Mouse (Mus musculus): ENCODE results near the gene Lamb3. TPM values are rescaled to one million over a fixed set of nuclear protein-coding genes. Genes with fewer than 3 reads are reported as not detected.

Lamb3 gene
- polyA plus RNA-seq, 1 experiment from 2014 or later, result 0.63 TPM

DNA sequence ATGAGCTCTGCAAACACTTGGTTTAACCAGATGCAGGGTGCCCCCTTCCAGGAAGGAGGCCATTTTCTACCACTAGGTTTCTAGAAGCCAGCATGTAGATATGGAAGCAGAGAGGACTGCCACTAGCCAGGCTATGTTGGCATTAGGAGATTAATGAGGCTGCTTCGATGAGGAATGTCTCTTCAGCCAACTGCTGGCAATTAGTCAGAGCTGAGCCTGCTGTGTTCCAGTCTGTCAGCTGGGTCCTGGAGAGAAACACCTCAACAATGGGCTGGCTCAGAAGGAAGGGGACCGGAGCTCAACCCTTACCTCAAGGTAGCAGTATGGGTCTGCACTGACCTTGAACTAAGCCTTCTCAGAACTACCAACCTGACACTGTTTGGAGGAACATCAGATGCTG lies 179.7 kb downstream of the Lamb3 start:
- Histone ChIP-seq H3K4me1 (replicated peaks) (peaks cover 10% of the 10 kb centered on the region), H3K27me3 (0 out of 2 replicates have a peak, but pooled peaks cover 2% of the 10 kb centered on the region), H3K27ac (replicated peaks) (no peak overlapping the region), H3K36me3 (replicated peaks) (no peaks in the 10 kb centered on the region), H3K4me2 (no peak overlapping the region), H3K9me3 (replicated peaks) (no peaks in the 10 kb centered on the region), H3K4me3 (replicated peaks) (no peak overlapping the region), H3K9ac (no peak overlapping the region)
- ATAC-seq (ENCODE audit: insufficient read depth), result no peak
- 46% methylated on average over 2 of the region's 2 CpGs for WGBS (ENCODE audit: insufficient replicate concordance)

DNA sequence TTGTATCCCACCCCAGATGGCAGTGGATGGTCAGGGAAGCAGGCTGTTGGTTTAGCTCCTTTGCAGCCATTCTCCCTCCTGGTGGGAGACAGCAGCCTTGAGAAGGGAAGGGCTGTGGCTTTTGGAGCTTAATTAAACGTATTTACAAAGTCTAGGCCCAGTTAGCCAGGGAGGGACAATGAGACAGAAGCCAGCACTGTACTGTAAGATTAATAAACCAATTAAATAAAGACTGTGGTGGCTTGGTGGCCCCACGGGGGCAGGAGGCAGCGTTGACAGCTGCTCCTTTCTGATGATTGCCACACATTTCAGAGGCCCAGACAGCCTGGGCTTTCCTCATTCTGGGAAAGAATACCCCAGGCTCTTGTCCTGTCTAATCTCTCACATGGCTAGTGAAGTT lies 182.0 kb downstream of the Lamb3 start:
- H3K27ac ChIP-seq (replicated peaks), result no peak overlapping the region
- no peak overlapping the region for H3K9ac ChIP-seq
- no peak overlapping the region for H3K4me3 ChIP-seq (replicated peaks)
- H3K9me3 ChIP-seq (replicated peaks), result no peaks in the 10 kb centered on the region
- no peaks in the 10 kb centered on the region for H3K36me3 ChIP-seq (replicated peaks)
- H3K4me1 ChIP-seq (replicated peaks), result no peaks in the 10 kb centered on the region
- no peak for ATAC-seq (ENCODE audit: insufficient read depth)
- 20% methylated on average over 3 of the region's 3 CpGs for whole genome bisulfite sequencing (ENCODE audit: insufficient replicate concordance)
- H3K4me2 ChIP-seq, result no peak overlapping the region
- no peaks in the 10 kb centered on the region for H3K27me3 ChIP-seq

DNA sequence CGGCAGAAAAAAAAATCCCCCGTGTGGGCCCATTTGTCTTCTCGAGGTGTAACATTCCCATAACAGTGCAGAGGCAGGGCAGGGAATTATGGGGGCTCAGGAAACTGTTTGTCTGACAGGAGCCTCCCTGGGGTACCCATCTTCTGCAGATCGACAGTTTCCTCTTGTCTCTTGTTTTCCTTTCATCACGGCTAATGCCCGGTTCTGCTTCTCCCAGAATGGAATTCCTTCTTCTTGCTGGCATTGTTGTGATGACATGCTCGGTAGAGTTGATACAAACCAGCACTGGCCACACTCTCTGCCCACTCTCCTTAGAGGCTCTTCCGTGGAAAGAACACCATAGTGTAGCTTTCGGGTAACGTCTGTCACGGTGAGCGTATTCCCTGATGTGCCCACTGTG lies 182.5 kb downstream of the Lamb3 start:
- Histone ChIP-seq H3K27me3 (no peaks in the 10 kb centered on the region), H3K9ac (no peak overlapping the region), H3K4me2 (no peak overlapping the region), H3K4me1 (replicated peaks) (no peaks in the 10 kb centered on the region), H3K27ac (replicated peaks) (no peak overlapping the region), H3K36me3 (replicated peaks) (no peaks in the 10 kb centered on the region), H3K9me3 (replicated peaks) (no peaks in the 10 kb centered on the region), H3K4me3 (replicated peaks) (no peak overlapping the region)
- WGBS (ENCODE audit: insufficient replicate concordance), result 49% methylated on average over 12 of the region's 12 CpGs
- ATAC-seq (ENCODE audit: insufficient read depth), result no peak

DNA sequence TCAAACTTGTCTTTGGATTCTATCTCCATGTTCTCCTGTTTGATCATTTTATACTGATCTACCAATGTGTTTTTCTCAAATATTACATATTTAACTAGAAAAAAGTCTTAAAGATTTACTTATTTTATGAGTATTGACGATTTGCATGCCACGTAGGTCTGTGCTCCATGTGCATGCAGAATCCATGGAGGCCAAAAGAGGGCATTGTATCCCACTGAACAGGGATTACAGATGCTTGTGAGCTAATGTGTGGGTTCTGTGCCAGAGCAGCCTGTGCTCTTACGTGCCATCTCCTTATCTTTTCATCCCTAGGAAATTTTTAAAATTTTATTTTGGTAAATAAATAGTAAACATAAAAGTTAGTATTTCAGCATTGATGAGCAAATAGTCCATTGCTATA lies 184.8 kb downstream of the Lamb3 start:
- no peaks in the 10 kb centered on the region for H3K4me1 ChIP-seq (replicated peaks)
- ATAC-seq (ENCODE audit: insufficient read depth), result no peak
- H3K36me3 ChIP-seq (replicated peaks), result no peaks in the 10 kb centered on the region
- H3K27me3 ChIP-seq, result no peaks in the 10 kb centered on the region
- H3K9ac ChIP-seq, result no peak overlapping the region
- no peak overlapping the region for H3K27ac ChIP-seq (replicated peaks)
- H3K4me2 ChIP-seq, result no peak overlapping the region
- 57% methylated on average over 3 of the region's 3 CpGs for WGBS (ENCODE audit: insufficient replicate concordance)
- H3K4me3 ChIP-seq (replicated peaks), result no peak overlapping the region
- H3K9me3 ChIP-seq (replicated peaks), result no peaks in the 10 kb centered on the region

Other genes with a start within 250 kb of the Lamb3 start
- 5.8 and 6.1 TPM in 2 replicates for gene Syt14, start 171.9 kb upstream of the Lamb3 start, polyA plus RNA-seq (2015; fragmentation: Nextera tagmentation; extraction: Ambion mirVana)
- 1.8 and 2.7 TPM in 2 replicates for gene Diexf, start 77.4 kb upstream of the Lamb3 start, polyA plus RNA-seq (2015; fragmentation: Nextera tagmentation; extraction: Ambion mirVana)
- gene Irf6, start 54.6 kb upstream of the Lamb3 start, polyA plus RNA-seq (2015; fragmentation: Nextera tagmentation; extraction: Ambion mirVana), result 2.4 and 2.6 TPM in 2 replicates
- 3.8 and 3.9 TPM in 2 replicates for gene A130010J15Rik, start 39.7 kb upstream of the Lamb3 start, polyA plus RNA-seq (2015; fragmentation: Nextera tagmentation; extraction: Ambion mirVana)
- 7.5 and 10.2 TPM in 2 replicates for gene Traf3ip3, start 6.0 kb upstream of the Lamb3 start, polyA plus RNA-seq (2015; fragmentation: Nextera tagmentation; extraction: Ambion mirVana)
- 12.7 and 19.5 TPM in 2 replicates for gene Hsd11b1, start 56.4 kb downstream of the Lamb3 start, polyA plus RNA-seq (2015; fragmentation: Nextera tagmentation; extraction: Ambion mirVana)
- 105 and 146 TPM in 2 replicates for gene G0s2, start 65.5 kb downstream of the Lamb3 start, polyA plus RNA-seq (2015; fragmentation: Nextera tagmentation; extraction: Ambion mirVana)
- gene Camk1g, start 162.6 kb downstream of the Lamb3 start, polyA plus RNA-seq (2015; fragmentation: Nextera tagmentation; extraction: Ambion mirVana), result 0.31 and 0.41 TPM in 2 replicates